23 mouse cellular contexts compared by ENCODE assay signal in the genomic region with DNA sequence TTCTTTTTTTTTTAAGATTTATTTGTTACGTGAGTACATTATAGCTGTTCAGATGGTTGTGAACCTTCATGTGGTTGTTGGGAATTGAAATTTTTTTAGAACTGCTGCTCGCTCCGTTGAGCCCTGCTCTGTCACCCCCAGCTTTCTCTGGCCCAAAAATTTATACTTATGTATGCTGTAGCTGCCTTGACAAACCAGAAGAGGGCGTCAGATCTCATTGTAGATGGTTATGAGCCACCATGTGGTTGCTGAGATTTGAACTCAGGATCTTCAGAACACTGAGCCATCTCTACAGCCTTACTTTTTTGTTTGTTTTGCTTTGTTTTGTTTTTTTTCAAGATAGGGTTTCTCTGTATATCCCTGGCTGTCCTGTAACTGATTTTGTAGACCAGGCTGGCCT. TPM values are rescaled to one million over a fixed set of nuclear protein-coding genes. Genes with fewer than 3 reads are reported as not detected.
A peak's percentile ranks its signal among the peaks of the same experiment; 100 is the strongest.
DNase-seq lines count a peak whose midpoint lies in the region; ATAC-seq and TF ChIP-seq lines count a peak whose summit lies in the region.
"Had no signal": no experiment of that assay in that cellular context is flagged by ENCODE, and none has a peak within 500 bp of the region (broad histone marks: within the 10 kb centered on the region; RNA-seq: fewer than 3 reads in every experiment).

No protein-coding gene starts in this region.

- TF ChIP-seq EP300 in liver, embryonic 14.5 days (IDR thresholded peaks at IDR 0.05; ENCODE audit: low read depth), result no peak

- intact Hi-C loops in left cerebral cortex, postnatal 25 days (cut with DNase I), result no loop called here

- H3K9me3 ChIP-seq in liver, embryonic 14.5 days (ENCODE audit: control insufficient read depth, low read length), result no peaks in the 10 kb centered on the region
- H3K9me3 ChIP-seq in liver, embryonic 11.5 days (ENCODE audit: control insufficient read depth, low read length), result no peaks in the 10 kb centered on the region
- H3K9me3 ChIP-seq: embryonic facial prominence, embryonic 10.5 days; forebrain, embryonic 10.5 days; heart, embryonic 10.5 days; heart, embryonic 15.5 days; hindbrain, embryonic 13.5 days had no signal

- H3K4me1 ChIP-seq in liver, embryonic 14.5 days (replicated peaks; ENCODE audit: control insufficient read depth in 2 of 2, insufficient read depth in 2 of 2, low read length in 1 of 2), result no peaks in the 10 kb centered on the region
- no peaks in the 10 kb centered on the region for H3K4me1 ChIP-seq in liver, embryonic 11.5 days (replicated peaks; ENCODE audit: control insufficient read depth, insufficient read depth, low read length)
- H3K4me1 ChIP-seq: embryonic facial prominence, embryonic 10.5 days; forebrain, embryonic 10.5 days; heart, embryonic 10.5 days; heart, embryonic 15.5 days; hindbrain, embryonic 13.5 days had no signal

- peaks cover 72% of the 10 kb centered on the region for H3K36me3 ChIP-seq in liver, embryonic 14.5 days (replicated peaks; ENCODE audit: control insufficient read depth, insufficient read depth, low read depth)
- peaks cover 46% of the 10 kb centered on the region for H3K36me3 ChIP-seq in liver, embryonic 11.5 days (ENCODE audit: control insufficient read depth, insufficient read depth, low read length)

- WGBS in liver, embryonic 14.5 days (ENCODE audit: insufficient replicate concordance), result 76% methylated on average over 4 of the region's 4 CpGs
- 85% methylated on average over 4 of the region's 4 CpGs for WGBS in liver, embryonic 11.5 days

- H3K4me3 ChIP-seq in liver, embryonic 14.5 days (ENCODE audit: insufficient read depth in 1 of 2, low read depth in 2 of 2, low read length in 2 of 2), result no peak overlapping the region
- no peak overlapping the region for H3K4me3 ChIP-seq in liver, embryonic 11.5 days (ENCODE audit: low read depth, low read length)
- H3K4me3 ChIP-seq: embryonic facial prominence, embryonic 10.5 days; forebrain, embryonic 10.5 days; gastrocnemius, adult 2 months; heart, embryonic 10.5 days; heart, embryonic 15.5 days; hindbrain, embryonic 13.5 days had no signal

- ATAC-seq in CD4-positive, CD25-positive, alpha-beta regulatory T cell, adult 4 months, result no peak
- ATAC-seq in liver, embryonic 14.5 days (ENCODE audit: insufficient read depth), result no peak
- no peak for ATAC-seq in liver, embryonic 11.5 days (replicated peaks; ENCODE audit: low FRiP score)
- no peak for ATAC-seq in erythroid progenitor cell, adult 5-6 weeks (replicated peaks; ENCODE audit: low FRiP score, poor library complexity, severe bottlenecking)
- ATAC-seq in monocyte, adult 5-6 weeks (replicated peaks; ENCODE audit: insufficient number of reproducible peaks, low FRiP score, low TSS enrichment, poor library complexity, severe bottlenecking), result no peak
- ATAC-seq: forebrain, embryonic 14.5 days had no signal

- H3K4me2 ChIP-seq in liver, embryonic 14.5 days (ENCODE audit: low read depth), result no peak overlapping the region
- no peak overlapping the region for H3K4me2 ChIP-seq in liver, embryonic 11.5 days
- H3K4me2 ChIP-seq: heart, embryonic 15.5 days; hindbrain, embryonic 13.5 days had no signal

- peak; percentile 14 for DNase-seq in CD4-positive, CD25-positive, alpha-beta regulatory T cell, adult 2 months (ENCODE audit: low read depth, low spot score)
- DNase-seq in liver, embryonic 14.5 days (ENCODE audit: low read depth in 3 of 3, low spot score in 3 of 3), result no peak
- DNase-seq in liver, embryonic 11.5 days (ENCODE audit: low spot score), result no peak
- DNase-seq in R1 (ENCODE audit: low read depth, low spot score), result peak; percentile 55
- no peak for DNase-seq in left cerebral cortex, postnatal 25 days (ENCODE audit: low spot score in 2 of 2)
- DNase-seq: adrenal gland, adult 2 months; adrenal gland, postnatal 25 days; cerebellum, adult 2 months; cerebellum, postnatal 10 days; gastrocnemius, adult 2 months; gastrocnemius, postnatal 36 days; heart, adult 11 months; heart, postnatal 14 days; kidney, adult 11 months had no signal

- H3K27me3 ChIP-seq in liver, embryonic 14.5 days (ENCODE audit: control insufficient read depth, insufficient read depth, low read length), result no peaks in the 10 kb centered on the region
- no peaks in the 10 kb centered on the region for H3K27me3 ChIP-seq in liver, embryonic 11.5 days (replicated peaks; ENCODE audit: control insufficient read depth, insufficient read depth, low read length)
- H3K27me3 ChIP-seq: heart, embryonic 15.5 days; hindbrain, embryonic 13.5 days had no signal

- H3K9ac ChIP-seq in liver, embryonic 14.5 days (replicated peaks), result no peak overlapping the region
- H3K9ac ChIP-seq in liver, embryonic 11.5 days (ENCODE audit: low read depth, low read length), result no peak overlapping the region
- H3K9ac ChIP-seq: heart, embryonic 15.5 days; hindbrain, embryonic 13.5 days had no signal

- no peak overlapping the region for H3K27ac ChIP-seq in liver, embryonic 14.5 days
- no peak overlapping the region for H3K27ac ChIP-seq in liver, embryonic 11.5 days (ENCODE audit: low read depth, low read length)
- H3K27ac ChIP-seq: embryonic facial prominence, embryonic 10.5 days; forebrain, embryonic 10.5 days; gastrocnemius, adult 2 months; heart, embryonic 10.5 days; heart, embryonic 15.5 days; hindbrain, embryonic 13.5 days had no signal

- TF ChIP-seq CTCF in liver, embryonic 14.5 days (IDR thresholded peaks at IDR 0.05; ENCODE audit: low read depth), result peak; percentile 9; the same call in 1 of the 2 replicates

RNA-seq across cellular contexts. Expression of gene Suz12, which starts 28.4 kb away (rescaled TPM):
- polyA plus RNA-seq in CD4-positive, CD25-positive, alpha-beta regulatory T cell, adult 4 months (2017; shearing (Covaris generic)), result 10 to 100 TPM; 22.3 to 33.0 TPM
- 14.9 and 23.2 TPM in 2 replicates for polyA plus RNA-seq in liver, embryonic 14.5 days (2012; rRNA removed)
- polyA plus RNA-seq in liver, embryonic 14.5 days (2014; fragmentation: Nextera tagmentation; extraction: Ambion mirVana), result 18.1 and 19.2 TPM in 2 replicates
- 29.2 and 30.1 TPM in 2 replicates for polyA plus RNA-seq in liver, embryonic 11.5 days (2014; fragmentation: Nextera tagmentation; extraction: Ambion mirVana)
- total RNA-seq in erythroid progenitor cell, adult 5-6 weeks (2015; ENCODE audit: low replicate concordance), result 146 and 189 TPM in 2 replicates
- total RNA-seq in erythroid progenitor cell, adult 5-6 weeks (2017; ENCODE audit: low replicate concordance), result 117 and 168 TPM in 2 replicates
- 10 to 100 TPM; 35.2 to 41.2 TPM for total RNA-seq in left cerebral cortex, postnatal 25 days (2021)
- total RNA-seq in monocyte, adult 5-6 weeks (2017), result 35.9 to 53.1 TPM (median 37.2 TPM) in 3 replicates

RNA-seq across cellular contexts. Expression of gene Utp6, which starts 59.1 kb away (rescaled TPM):
- polyA plus RNA-seq in CD4-positive, CD25-positive, alpha-beta regulatory T cell, adult 4 months (2017; shearing (Covaris generic)), result 10 to 100 TPM; 39.3 to 52.3 TPM
- 6.2 and 11.1 TPM in 2 replicates for polyA plus RNA-seq in liver, embryonic 14.5 days (2012; rRNA removed)
- 23.2 and 30.1 TPM in 2 replicates for polyA plus RNA-seq in liver, embryonic 14.5 days (2014; fragmentation: Nextera tagmentation; extraction: Ambion mirVana)
- 75.6 and 77.5 TPM in 2 replicates for polyA plus RNA-seq in liver, embryonic 11.5 days (2014; fragmentation: Nextera tagmentation; extraction: Ambion mirVana)
- total RNA-seq in erythroid progenitor cell, adult 5-6 weeks (2015; ENCODE audit: low replicate concordance), result 8.3 and 20.5 TPM in 2 replicates
- total RNA-seq in erythroid progenitor cell, adult 5-6 weeks (2017; ENCODE audit: low replicate concordance), result 12.3 and 12.8 TPM in 2 replicates
- total RNA-seq in left cerebral cortex, postnatal 25 days (2021), result 10 to 100 TPM; 25.3 to 32.0 TPM
- total RNA-seq in monocyte, adult 5-6 weeks (2017), result 55.7 to 87.3 TPM (median 65.7 TPM) in 3 replicates

RNA-seq across cellular contexts. Expression of gene Crlf3, which starts 59.5 kb away (rescaled TPM):
- polyA plus RNA-seq in CD4-positive, CD25-positive, alpha-beta regulatory T cell, adult 4 months (2017; shearing (Covaris generic)), result 100 to 1,000 TPM; 125 to 134 TPM
- polyA plus RNA-seq in liver, embryonic 14.5 days (2012; rRNA removed), result 32.4 and 49.4 TPM in 2 replicates
- polyA plus RNA-seq in liver, embryonic 14.5 days (2014; fragmentation: Nextera tagmentation; extraction: Ambion mirVana), result 81.1 and 84.2 TPM in 2 replicates
- 99.7 and 116 TPM in 2 replicates for polyA plus RNA-seq in liver, embryonic 11.5 days (2014; fragmentation: Nextera tagmentation; extraction: Ambion mirVana)
- total RNA-seq in erythroid progenitor cell, adult 5-6 weeks (2015; ENCODE audit: low replicate concordance), result 67.0 and 103 TPM in 2 replicates
- 92.1 and 92.8 TPM in 2 replicates for total RNA-seq in erythroid progenitor cell, adult 5-6 weeks (2017; ENCODE audit: low replicate concordance)
- total RNA-seq in left cerebral cortex, postnatal 25 days (2021), result 10 to 100 TPM; 12.2 to 13.4 TPM
- 144 to 183 TPM (median 162 TPM) in 3 replicates for total RNA-seq in monocyte, adult 5-6 weeks (2017)

Comparison
In these comparisons a context has a peak if more than half of its experiments do, and no peak if none do; other contexts are left out.
1. DNase-seq: peak in CD4-positive, CD25-positive, alpha-beta regulatory T cell, adult 2 months (single experiment) and R1 (single experiment); none in liver, embryonic 14.5 days (0 of 3), liver, embryonic 11.5 days (single experiment) and left cerebral cortex, postnatal 25 days (0 of 2).
2. RNA of gene Crlf3, which starts 59.5 kb away (total RNA-seq): 144 to 183 TPM in monocyte, adult 5-6 weeks and 67.0 to 103 TPM in erythroid progenitor cell, adult 5-6 weeks; 12.2 to 13.4 TPM in left cerebral cortex, postnatal 25 days; every median in the first group is over 4 times any median in the second.